Comparison of ENCODE assay signal across 17 mouse cellular contexts in genomic region chr13:43292892-43293291, GRCm38 (mm10). TPM values are rescaled to one million over a fixed set of nuclear protein-coding genes. Genes with fewer than 3 reads are reported as not detected.
DNase-seq lines count a peak whose midpoint lies in the region; ATAC-seq lines count a peak whose summit lies in the region.
"Had no signal": no experiment of that assay in that cellular context is flagged by ENCODE, and none has a peak within 500 bp of the region (broad histone marks: within the 10 kb centered on the region; RNA-seq: fewer than 3 reads in every experiment).

No protein-coding gene starts in this region.

- H3K4me1 ChIP-seq in embryonic facial prominence, embryonic 11.5 days (ENCODE audit: control insufficient read depth, insufficient read depth, low read length) = no peaks in the 10 kb centered on the region
- H3K4me1 ChIP-seq in embryonic facial prominence, embryonic 10.5 days = peaks cover 15% of the 10 kb centered on the region

- DNase-seq in embryonic facial prominence, embryonic 11.5 days (ENCODE audit: low spot score) = peak; percentile 58
- no peak for DNase-seq in embryonic facial prominence, embryonic 10.5 days (ENCODE audit: low spot score)
- peak; percentile 97 for DNase-seq in R1 (ENCODE audit: low read depth, low spot score)
- peak; percentile 63 to 83 for DNase-seq in kidney, adult 8-10 months
- peak; percentile 55 for DNase-seq in lung, postnatal 14 days
- DNase-seq in heart, adult 18-20 months = no peak
- DNase-seq in adrenal gland, postnatal 14 days = no peak
- DNase-seq: adrenal gland, postnatal 25 days; gastrocnemius, postnatal 14 days; layer of hippocampus, postnatal 36 days; thymus, adult 2 months had no signal

- no peaks in the 10 kb centered on the region for H3K27me3 ChIP-seq in embryonic facial prominence, embryonic 11.5 days (ENCODE audit: control insufficient read depth, insufficient read depth, low read length)
- H3K27me3 ChIP-seq in embryonic facial prominence, embryonic 10.5 days (replicated peaks; ENCODE audit: low read depth, poor library complexity, severe bottlenecking) = peaks cover 20% of the 10 kb centered on the region
- H3K27me3 ChIP-seq: embryonic facial prominence, embryonic 15.5 days; forebrain, embryonic 15.5 days; heart, embryonic 15.5 days had no signal

- H3K36me3 ChIP-seq in embryonic facial prominence, embryonic 11.5 days (replicated peaks; ENCODE audit: control insufficient read depth, insufficient read depth, low read depth, low read length) = no peaks in the 10 kb centered on the region
- no peaks in the 10 kb centered on the region for H3K36me3 ChIP-seq in embryonic facial prominence, embryonic 10.5 days (replicated peaks)
- H3K36me3 ChIP-seq: embryonic facial prominence, embryonic 15.5 days; forebrain, embryonic 15.5 days had no signal

- H3K4me3 ChIP-seq in embryonic facial prominence, embryonic 11.5 days (ENCODE audit: low read depth, low read length) = no peak overlapping the region
- no peak overlapping the region for H3K4me3 ChIP-seq in embryonic facial prominence, embryonic 10.5 days
- H3K4me3 ChIP-seq: embryonic facial prominence, embryonic 15.5 days; forebrain, embryonic 15.5 days; heart, embryonic 15.5 days had no signal

- no peak for ATAC-seq in embryonic facial prominence, embryonic 11.5 days (replicated peaks; ENCODE audit: insufficient number of reproducible peaks, low FRiP score, low TSS enrichment, low read depth)
- no peak for ATAC-seq in granulocyte monocyte progenitor cell, adult 5-6 weeks (replicated peaks; ENCODE audit: poor library complexity, severe bottlenecking)
- ATAC-seq: forebrain, embryonic 15.5 days; hindbrain, embryonic 16.5 days had no signal

- H3K9me3 ChIP-seq in embryonic facial prominence, embryonic 11.5 days (replicated peaks; ENCODE audit: control insufficient read depth, low read length) = no peaks in the 10 kb centered on the region
- no peaks in the 10 kb centered on the region for H3K9me3 ChIP-seq in embryonic facial prominence, embryonic 10.5 days
- H3K9me3 ChIP-seq: embryonic facial prominence, embryonic 15.5 days; forebrain, embryonic 15.5 days; heart, embryonic 15.5 days had no signal

- no peak overlapping the region for H3K9ac ChIP-seq in embryonic facial prominence, embryonic 11.5 days (replicated peaks; ENCODE audit: low read length)
- H3K9ac ChIP-seq: embryonic facial prominence, embryonic 15.5 days; forebrain, embryonic 15.5 days; heart, embryonic 15.5 days had no signal

- WGBS in embryonic facial prominence, embryonic 11.5 days = 76% methylated on average over 4 of the region's 4 CpGs
- 75% methylated on average over 4 of the region's 4 CpGs for WGBS in embryonic facial prominence, embryonic 10.5 days

- H3K4me2 ChIP-seq in embryonic facial prominence, embryonic 11.5 days (ENCODE audit: low read depth, low read length) = no peak overlapping the region
- H3K4me2 ChIP-seq: embryonic facial prominence, embryonic 15.5 days; forebrain, embryonic 15.5 days; heart, embryonic 15.5 days; liver, embryonic 11.5 days had no signal

- no peak overlapping the region for H3K27ac ChIP-seq in embryonic facial prominence, embryonic 11.5 days (replicated peaks; ENCODE audit: low read depth, low read length)
- no peak overlapping the region for H3K27ac ChIP-seq in embryonic facial prominence, embryonic 10.5 days (replicated peaks)
- H3K27ac ChIP-seq: embryonic facial prominence, embryonic 15.5 days; forebrain, embryonic 15.5 days; heart, embryonic 15.5 days had no signal

RNA-seq across cellular contexts. Expression of gene Gfod1, which starts 11.1 kb away (rescaled TPM):
- polyA plus RNA-seq in embryonic facial prominence, embryonic 11.5 days (2014; fragmentation: Nextera tagmentation; extraction: Ambion mirVana) = 0.50 and 0.63 TPM in 2 replicates
- 0.10 and 0.40 TPM in 2 replicates for polyA plus RNA-seq in embryonic facial prominence, embryonic 10.5 days (2016; fragmentation: Nextera tagmentation; extraction: Ambion mirVana)
- total RNA-seq in heart, adult 18-20 months (2021) = 10 to 100 TPM; 32.3 to 34.3 TPM
- total RNA-seq in adrenal gland, postnatal 14 days (2021) = 10.5 and 11.0 TPM in 2 replicates
- 13.2 and 13.9 TPM in 2 replicates for total RNA-seq in granulocyte monocyte progenitor cell, adult 5-6 weeks (2014; fragmentation: Nextera tagmentation)
- 7.5 and 7.8 TPM in 2 replicates for total RNA-seq in granulocyte monocyte progenitor cell, adult 5-6 weeks (2017)

Comparison
In these comparisons a context has a peak if more than half of its experiments do, and no peak if none do; other contexts are left out.
1. DNase-seq: peak in embryonic facial prominence, embryonic 11.5 days (single experiment), R1 (single experiment), kidney, adult 8-10 months (2 of 2) and lung, postnatal 14 days (single experiment); none in embryonic facial prominence, embryonic 10.5 days (single experiment), heart, adult 18-20 months (0 of 2) and adrenal gland, postnatal 14 days (single experiment).